Mouse (Mus musculus) layer of hippocampus, adult 18-20 months (tissue): ENCODE results near the gene Ramp2. TPM values are rescaled to one million over a fixed set of nuclear protein-coding genes. Genes with fewer than 3 reads are reported as not detected.

Experiments used
- total RNA-seq, 2 experiments: library from RNA; stranded (reverse); gene quantifications; 2 replicates each; pipeline ENCODE4 v1.2.3; 2021

The Ramp2 gene
- total RNA-seq, 2 experiments from 2014 or later, result 62.2 to 72.8 TPM

Other genes with a start within 250 kb of the Ramp2 start
- 100 to 1,000 TPM; 421 to 426 TPM for gene Atp6v0a1, start 236.6 kb upstream of the Ramp2 start, total RNA-seq
- 1 to 10 TPM; 6.9 to 8.6 TPM for gene Naglu, start 176.0 kb upstream of the Ramp2 start, total RNA-seq
- 1 to 10 TPM in 1 of 2 experiments, under 1 TPM in 1; 0.66 to 1.5 TPM for gene Hsd17b1, start 167.6 kb upstream of the Ramp2 start, total RNA-seq
- gene Coasy, start 163.5 kb upstream of the Ramp2 start, total RNA-seq, result 10 to 100 TPM; 24.5 to 25.7 TPM
- 10 to 100 TPM; 41.6 to 44.3 TPM for gene Mlx, start 158.8 kb upstream of the Ramp2 start, total RNA-seq
- gene Psmc3ip, start 150.6 kb upstream of the Ramp2 start, total RNA-seq, result 1 to 10 TPM; 3.4 to 5.4 TPM
- gene Retreg3, start 126.1 kb upstream of the Ramp2 start, total RNA-seq, result 10 to 100 TPM; 57.2 to 58.1 TPM
- gene Tubg1, start 126.1 kb upstream of the Ramp2 start, total RNA-seq, result 10 to 100 TPM; 43.7 to 46.5 TPM
- 10 to 100 TPM; 40.2 to 42.7 TPM for gene Tubg2, start 90.1 kb upstream of the Ramp2 start, total RNA-seq
- gene Cntnap1, start 75.5 kb upstream of the Ramp2 start, total RNA-seq, result 100 to 1,000 TPM; 154 to 162 TPM
- gene Plekhh3, start 74.7 kb upstream of the Ramp2 start, total RNA-seq, result 10 to 100 TPM; 15.0 to 15.3 TPM
- gene Ccr10, start 70.6 kb upstream of the Ramp2 start, total RNA-seq, result under 1 TPM in 1 of 2 experiments, not detected in 1; 0.18 TPM
- 10 to 100 TPM; 79.0 to 84.0 TPM for gene Ezh1, start 19.6 kb upstream of the Ramp2 start, total RNA-seq
- 10 to 100 TPM; 61.8 to 65.6 TPM for gene Vps25, start 7.7 kb downstream of the Ramp2 start, total RNA-seq
- 10 to 100 TPM in 1 of 2 experiments, 1 to 10 TPM in 1; 9.8 to 10.4 TPM for gene Wnk4, start 14.5 kb downstream of the Ramp2 start, total RNA-seq
- under 1 TPM; 0.30 to 0.47 TPM for gene Cntd1, start 33.0 kb downstream of the Ramp2 start, total RNA-seq
- 100 to 1,000 TPM; 102 to 103 TPM for gene Coa3, start 33.1 kb downstream of the Ramp2 start, total RNA-seq
- 100 to 1,000 TPM; 211 to 217 TPM for gene Becn1, start 56.3 kb downstream of the Ramp2 start, total RNA-seq
- gene Psme3, start 70.2 kb downstream of the Ramp2 start, total RNA-seq, result 100 to 1,000 TPM; 118 to 127 TPM
- gene Aoc2, start 79.0 kb downstream of the Ramp2 start, total RNA-seq, result 1 to 10 TPM; 6.3 to 7.0 TPM
- under 1 TPM; 0.36 to 0.47 TPM for gene Aoc3, start 84.6 kb downstream of the Ramp2 start, total RNA-seq
- gene G6pc, start 121.5 kb downstream of the Ramp2 start, total RNA-seq, result not detected
- 10 to 100 TPM; 45.9 to 51.1 TPM for gene Aarsd1, start 171.6 kb downstream of the Ramp2 start, total RNA-seq
- gene Gm27029, start 178.8 kb downstream of the Ramp2 start, total RNA-seq, result 1 to 10 TPM; 6.3 to 6.4 TPM
- gene Rundc1, start 179.1 kb downstream of the Ramp2 start, total RNA-seq, result 10 to 100 TPM; 36.5 to 36.8 TPM
- gene Ptges3l, start 179.3 kb downstream of the Ramp2 start, total RNA-seq, result 1 to 10 TPM in 1 of 2 experiments, under 1 TPM in 1; 0.99 to 2.0 TPM
- gene Rpl27, start 196.3 kb downstream of the Ramp2 start, total RNA-seq, result 10 to 100 TPM; 40.7 to 42.5 TPM
- gene Ifi35, start 202.4 kb downstream of the Ramp2 start, total RNA-seq, result 1 to 10 TPM; 2.4 to 2.7 TPM
- 100 to 1,000 TPM; 111 to 120 TPM for gene Rnd2, start 219.0 kb downstream of the Ramp2 start, total RNA-seq
- gene Vat1, start 220.2 kb downstream of the Ramp2 start, total RNA-seq, result 10 to 100 TPM; 32.1 to 33.8 TPM